Mouse (Mus musculus): Measurements from ENCODE around the gene Olfr143.

Gene Olfr143

GRCm38 (mm10) chr9:38252474-38252873, at the start of gene Olfr143:
Gene Olfr143, plus strand, starts transcription at chr9:38252774.
- DNase-seq (ENCODE audit: low spot score in 2 of 2), result no peak

GRCm38 (mm10) chr9:38208065-38208464, 44.5 kb upstream of the Olfr143 start, which contains the start of gene Olfr893:
Gene Olfr893, plus strand, starts transcription at chr9:38208365.
- no peak for DNase-seq (ENCODE audit: low spot score in 2 of 2)

GRCm38 (mm10) chr9:38217755-38218154, 34.8 kb upstream of the Olfr143 start, which contains the start of gene Olfr894:
Gene Olfr894, plus strand, starts transcription at chr9:38218055.
- DNase-seq (ENCODE audit: low spot score in 2 of 2), result no peak

- DNase-seq (ENCODE audit: low spot score in 2 of 2), result no peak
Observed at GRCm38 (mm10) chr9:38267551-38267950, 15.0 kb downstream of the Olfr143 start, which contains the start of gene Olfr895. Gene Olfr895, plus strand, starts transcription at chr9:38267851.

GRCm38 (mm10) chr9:38290807-38291206, 38.2 kb downstream of the Olfr143 start, which contains the start of gene Olfr896-ps1:
Gene Olfr896-ps1, plus strand, starts transcription at chr9:38291107.
- no peak for DNase-seq (ENCODE audit: low spot score in 2 of 2)
